Mouse (Mus musculus): Measurements from ENCODE around the gene 4632433K11Rik.

DNA sequence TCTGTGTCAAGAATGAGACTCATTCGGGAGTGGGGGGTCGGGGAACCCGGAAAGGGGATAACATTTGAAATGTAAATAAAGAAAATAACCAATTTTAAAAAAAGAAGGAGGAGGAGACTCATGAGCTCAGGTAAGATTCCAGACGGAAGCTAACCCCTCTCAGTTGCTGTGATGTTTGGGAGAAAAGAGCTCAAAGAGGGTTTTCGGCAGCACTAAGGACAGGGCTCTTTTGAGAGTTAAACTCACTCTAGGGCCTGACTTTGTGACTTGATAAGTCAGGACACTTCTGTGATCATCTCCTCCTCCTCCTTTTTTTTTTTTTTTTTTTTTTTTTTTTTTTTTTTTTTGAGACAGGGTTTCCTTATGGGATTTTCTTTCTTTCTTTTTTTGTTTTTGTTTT is 5.0 kb downstream of the 4632433K11Rik start:
- no peak for TF ChIP-seq CTCF (IDR thresholded peaks at IDR 0.05; ENCODE audit: borderline replicate concordance, insufficient read depth, low read length)
- TF ChIP-seq POLR2A (IDR thresholded peaks at IDR 0.05; ENCODE audit: low read depth, low read length): no peak
